Mouse (Mus musculus): ENCODE data around the gene Zic4.

Gene Zic4

GRCm38 (mm10) chr9:91361856-91362601 is at the start of gene Zic4:
Gene Zic4, plus strand, starts transcription at chr9:91362413.
- DNase-seq, result no peak

- DNase-seq, result no peak
These were observed 14.6 kb upstream of the Zic4 start for GRCm38 (mm10) chr9:91347591-91347990.

GRCm38 (mm10) chr9:91348746-91349145 is 13.5 kb upstream of the Zic4 start:
- no peak for DNase-seq

- no peak for DNase-seq
These were observed 11.9 kb upstream of the Zic4 start for GRCm38 (mm10) chr9:91350211-91350791.

GRCm38 (mm10) chr9:91350861-91351291 is 11.3 kb upstream of the Zic4 start:
- no peak for DNase-seq

GRCm38 (mm10) chr9:91351361-91351760 is 10.9 kb upstream of the Zic4 start:
- DNase-seq, result no peak

GRCm38 (mm10) chr9:91351961-91352411 is 10.2 kb upstream of the Zic4 start:
- no peak for DNase-seq

GRCm38 (mm10) chr9:91352786-91353185 is 9.4 kb upstream of the Zic4 start:
- no peak for DNase-seq

- no peak for DNase-seq
These were observed 8.4 kb upstream of the Zic4 start for GRCm38 (mm10) chr9:91353551-91354433.

GRCm38 (mm10) chr9:91354434-91355269 is 7.6 kb upstream of the Zic4 start:
- no peak for DNase-seq

- no peak for DNase-seq
These were observed 7.0 kb upstream of the Zic4 start for GRCm38 (mm10) chr9:91355270-91355589.

GRCm38 (mm10) chr9:91355629-91356352 is 6.4 kb upstream of the Zic4 start:
- DNase-seq, result peak; percentile 32

GRCm38 (mm10) chr9:91356353-91356740 is 5.9 kb upstream of the Zic4 start:
- DNase-seq, result no peak

- DNase-seq, result no peak
These were observed 4.9 kb upstream of the Zic4 start for GRCm38 (mm10) chr9:91357321-91357720.

GRCm38 (mm10) chr9:91358851-91359687 is 3.1 kb upstream of the Zic4 start:
- DNase-seq, result no peak

GRCm38 (mm10) chr9:91360151-91361032 is 1.8 kb upstream of the Zic4 start:
- DNase-seq, result no peak

GRCm38 (mm10) chr9:91361033-91361855 is 969 bp upstream of the Zic4 start:
- DNase-seq, result no peak

GRCm38 (mm10) chr9:91363011-91363730 is 958 bp downstream of the Zic4 start:
- DNase-seq, result no peak

- DNase-seq, result no peak
These were observed 1.6 kb downstream of the Zic4 start for GRCm38 (mm10) chr9:91363814-91364126.

Data from liver (tissue).